Mouse (Mus musculus): ENCODE results near the gene Baiap2. TPM values are rescaled to one million over a fixed set of nuclear protein-coding genes. Genes with fewer than 3 reads are reported as not detected.

The Baiap2 gene
- polyA plus RNA-seq, 1 experiment, result 7.9 TPM

DNA sequence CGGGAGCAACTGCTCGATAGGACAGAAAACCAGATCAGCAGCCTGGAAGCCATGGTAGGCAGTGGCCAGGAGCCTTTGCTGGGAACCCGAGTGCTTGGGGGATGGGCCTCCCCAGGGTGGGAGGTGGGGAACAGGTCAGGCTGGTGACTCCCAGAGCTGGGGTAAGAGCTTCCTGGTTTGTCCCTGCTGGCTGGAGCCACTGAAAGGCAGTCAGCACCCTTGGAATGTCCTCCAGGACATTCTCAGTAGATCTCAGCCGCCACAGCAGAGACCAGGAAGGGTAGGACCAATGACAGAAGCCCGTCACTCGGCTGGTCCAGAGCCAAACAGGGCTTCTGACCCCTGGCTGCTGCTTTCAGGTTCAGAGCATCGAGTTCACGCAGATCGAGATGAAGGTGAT lies 26.9 kb upstream of the Baiap2 start:
- Histone ChIP-seq H3K27ac (ENCODE audit: control insufficient read depth, insufficient read depth, low read depth, low read length, poor library complexity) (no peak overlapping the region), H3K4me1 (ENCODE audit: control insufficient read depth, insufficient read depth, low read length) (peaks cover 9% of the 10 kb centered on the region), H3K4me3 (replicated peaks; ENCODE audit: control insufficient read depth, low read depth, low read length) (no peak overlapping the region)
- 70% methylated on average over 9 of the region's 9 CpGs for WGBS
- TF ChIP-seq POLR2A (IDR thresholded peaks at IDR 0.05; ENCODE audit: borderline replicate concordance, control insufficient read depth, low read depth, low read length), result no peak
- TF ChIP-seq CTCF (IDR thresholded peaks at IDR 0.05; ENCODE audit: control insufficient read depth, insufficient read depth, low read length), result no peak

DNA sequence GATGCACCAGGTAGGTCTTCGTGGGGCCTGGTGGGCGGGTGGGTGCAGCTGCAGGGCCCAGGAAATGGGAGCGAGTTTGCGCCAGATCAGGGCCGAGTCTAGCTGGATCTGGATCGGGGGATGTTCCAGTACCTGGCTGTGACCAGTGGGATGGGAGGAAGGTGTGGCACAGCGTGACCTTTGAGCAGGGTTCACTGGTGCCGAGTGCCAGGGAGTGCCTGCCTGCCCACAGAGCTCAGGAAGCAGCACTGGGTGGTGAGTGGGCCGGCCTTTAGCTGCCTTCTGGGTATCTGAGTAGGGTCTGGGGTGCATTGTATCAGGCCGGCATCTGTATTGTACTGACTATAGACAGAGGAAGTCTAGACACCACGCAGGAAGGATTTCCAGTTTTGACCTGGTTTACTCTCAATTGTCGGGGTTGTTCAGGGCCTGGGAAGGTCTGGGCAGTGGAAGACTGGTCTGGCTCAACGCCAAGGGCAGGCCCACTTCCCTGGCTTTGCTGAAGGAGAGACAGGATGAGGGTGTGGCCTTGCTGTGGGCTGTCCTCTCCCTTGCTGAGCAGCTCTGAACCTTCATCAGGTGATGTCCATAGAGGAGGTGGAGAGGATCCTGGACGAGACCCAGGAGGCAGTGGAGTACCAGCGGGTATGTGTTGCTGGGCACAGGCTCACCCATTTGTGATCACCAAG lies 26.3 kb upstream of the Baiap2 start:
- Histone ChIP-seq H3K4me1 (ENCODE audit: control insufficient read depth, insufficient read depth, low read length) (peaks cover 9% of the 10 kb centered on the region), H3K27ac (ENCODE audit: control insufficient read depth, insufficient read depth, low read depth, low read length, poor library complexity) (no peak overlapping the region), H3K4me3 (replicated peaks; ENCODE audit: control insufficient read depth, low read depth, low read length) (no peak overlapping the region)
- no peak for TF ChIP-seq CTCF (IDR thresholded peaks at IDR 0.05; ENCODE audit: control insufficient read depth, insufficient read depth, low read length)
- no peak for TF ChIP-seq POLR2A (IDR thresholded peaks at IDR 0.05; ENCODE audit: borderline replicate concordance, control insufficient read depth, low read depth, low read length)
- 59% methylated on average over 15 of the region's 15 CpGs for WGBS

DNA sequence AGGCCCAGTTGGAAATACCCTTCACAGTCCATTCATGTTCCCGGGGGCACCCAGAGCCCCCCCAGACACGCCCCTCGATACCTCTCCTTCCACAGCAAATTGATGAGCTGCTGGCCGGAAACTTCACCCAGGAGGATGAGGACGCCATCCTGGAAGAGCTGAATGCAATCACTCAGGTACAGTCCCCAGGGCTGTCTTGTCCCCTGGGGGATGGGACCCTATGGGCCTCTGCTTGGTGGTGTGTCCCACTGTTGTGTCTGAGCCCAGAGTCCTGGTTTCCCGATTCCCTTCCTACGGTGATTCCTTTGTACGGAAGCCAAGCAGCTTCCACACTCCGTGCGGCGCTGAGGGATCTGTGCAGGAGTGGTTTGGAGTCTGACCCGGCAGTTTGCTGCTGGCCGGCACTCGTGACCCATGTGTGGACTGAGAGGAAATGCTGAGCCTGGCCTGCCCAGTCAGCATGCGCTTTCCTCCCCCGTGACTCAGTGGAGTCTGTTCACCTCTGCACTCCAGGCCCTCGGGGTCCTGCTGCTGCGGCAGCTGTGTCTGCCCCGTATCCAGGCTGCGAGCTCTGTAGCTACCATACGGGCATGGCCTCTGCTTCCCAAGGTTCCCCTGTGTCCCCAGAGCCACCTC lies 25.6 kb upstream of the Baiap2 start:
- no peak overlapping the region for H3K27ac ChIP-seq (ENCODE audit: control insufficient read depth, insufficient read depth, low read depth, low read length, poor library complexity)

DNA sequence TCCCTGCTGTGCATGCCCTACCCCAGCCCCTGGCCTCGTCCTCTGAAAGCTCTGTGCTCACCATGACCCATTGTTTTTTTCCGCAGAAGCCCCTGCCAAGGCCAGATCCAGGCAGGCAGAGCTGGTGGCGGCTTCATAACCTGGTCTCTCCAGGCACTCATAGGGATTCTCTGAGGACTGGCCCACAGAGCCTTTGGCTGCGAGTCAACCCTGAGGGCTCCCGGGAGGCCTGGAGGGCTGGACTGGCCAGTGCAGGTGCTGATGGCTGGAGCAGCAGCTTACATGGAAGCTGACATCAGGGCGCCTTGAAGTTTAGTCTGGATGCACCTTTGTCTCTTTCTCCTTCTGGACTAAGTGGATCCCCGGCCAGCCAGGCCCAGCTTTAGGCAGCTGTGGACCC lies 24.0 kb upstream of the Baiap2 start:
- H3K4me1 ChIP-seq (ENCODE audit: control insufficient read depth, insufficient read depth, low read length), result peaks cover 5% of the 10 kb centered on the region
- TF ChIP-seq POLR2A (IDR thresholded peaks at IDR 0.05; ENCODE audit: borderline replicate concordance, control insufficient read depth, low read depth, low read length), result no peak
- TF ChIP-seq CTCF (IDR thresholded peaks at IDR 0.05; ENCODE audit: control insufficient read depth, insufficient read depth, low read length), result no peak
- WGBS, result 87% methylated on average over 7 of the region's 7 CpGs
- H3K27ac ChIP-seq (ENCODE audit: control insufficient read depth, insufficient read depth, low read depth, low read length, poor library complexity), result no peak overlapping the region
- H3K4me3 ChIP-seq (replicated peaks; ENCODE audit: control insufficient read depth, low read depth, low read length), result no peak overlapping the region

More for the DNA sequence above, 25.6 kb upstream of the Baiap2 start:
- H3K4me1 ChIP-seq (ENCODE audit: control insufficient read depth, insufficient read depth, low read length), result peaks cover 9% of the 10 kb centered on the region
- 90% methylated on average over 21 of the region's 21 CpGs for WGBS
- TF ChIP-seq CTCF (IDR thresholded peaks at IDR 0.05; ENCODE audit: control insufficient read depth, insufficient read depth, low read length) (no peak), POLR2A (IDR thresholded peaks at IDR 0.05; ENCODE audit: borderline replicate concordance, control insufficient read depth, low read depth, low read length) (no peak)
- no peak overlapping the region for H3K4me3 ChIP-seq (replicated peaks; ENCODE audit: control insufficient read depth, low read depth, low read length)

DNA sequence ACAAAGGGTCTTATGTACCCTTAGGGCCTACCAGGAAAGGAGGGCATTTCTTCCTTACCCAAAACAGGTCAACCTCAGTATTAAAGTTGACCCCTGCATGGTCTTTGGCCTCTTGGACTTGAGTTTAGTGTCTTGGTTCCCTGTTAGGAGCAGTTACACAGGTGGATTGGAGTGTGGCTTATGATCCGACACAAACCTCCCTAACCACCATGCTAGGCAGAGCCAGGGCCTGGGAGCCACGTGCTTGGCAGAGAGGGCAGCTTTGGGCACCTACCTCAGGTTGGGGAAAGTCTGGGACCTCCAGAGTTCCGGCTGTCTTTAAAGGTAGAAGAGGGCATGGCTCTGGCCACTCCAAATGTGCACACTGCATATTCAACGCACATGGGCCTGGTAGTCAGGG lies 23.1 kb upstream of the Baiap2 start:
- WGBS, result 91% methylated on average over 4 of the region's 4 CpGs
- Histone ChIP-seq H3K4me3 (replicated peaks; ENCODE audit: control insufficient read depth, low read depth, low read length) (no peak overlapping the region), H3K4me1 (ENCODE audit: control insufficient read depth, insufficient read depth, low read length) (peaks cover 3% of the 10 kb centered on the region), H3K27ac (ENCODE audit: control insufficient read depth, insufficient read depth, low read depth, low read length, poor library complexity) (no peak overlapping the region)
- TF ChIP-seq CTCF (IDR thresholded peaks at IDR 0.05; ENCODE audit: control insufficient read depth, insufficient read depth, low read length), result no peak
- TF ChIP-seq POLR2A (IDR thresholded peaks at IDR 0.05; ENCODE audit: borderline replicate concordance, control insufficient read depth, low read depth, low read length), result no peak

DNA sequence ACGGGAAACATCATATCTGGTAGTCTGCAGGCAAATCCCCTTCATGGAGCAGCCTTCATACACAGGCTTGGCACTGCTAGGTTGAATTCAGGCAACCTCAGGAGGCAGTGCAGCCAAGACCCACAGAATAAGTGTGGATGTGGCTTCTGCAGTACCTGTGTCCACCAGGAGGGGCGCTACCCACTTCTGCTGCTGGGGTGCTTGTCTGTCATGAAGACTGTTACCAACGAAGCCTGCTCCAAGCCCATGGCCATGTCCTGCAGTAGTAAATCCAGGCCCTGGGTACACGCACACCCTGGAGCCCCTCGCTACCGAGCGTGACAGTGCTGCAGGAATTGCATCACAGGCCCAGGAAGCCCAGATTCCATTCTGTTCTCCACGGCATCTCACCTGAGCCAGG lies 22.7 kb upstream of the Baiap2 start:
- 62% methylated on average over 8 of the region's 8 CpGs for WGBS
- Histone ChIP-seq H3K4me3 (replicated peaks; ENCODE audit: control insufficient read depth, low read depth, low read length) (no peak overlapping the region), H3K4me1 (ENCODE audit: control insufficient read depth, insufficient read depth, low read length) (peaks cover 2% of the 10 kb centered on the region), H3K27ac (ENCODE audit: control insufficient read depth, insufficient read depth, low read depth, low read length, poor library complexity) (no peak overlapping the region)
- TF ChIP-seq CTCF (IDR thresholded peaks at IDR 0.05; ENCODE audit: control insufficient read depth, insufficient read depth, low read length) (peak; percentile 84), POLR2A (IDR thresholded peaks at IDR 0.05; ENCODE audit: borderline replicate concordance, control insufficient read depth, low read depth, low read length) (no peak)

DNA sequence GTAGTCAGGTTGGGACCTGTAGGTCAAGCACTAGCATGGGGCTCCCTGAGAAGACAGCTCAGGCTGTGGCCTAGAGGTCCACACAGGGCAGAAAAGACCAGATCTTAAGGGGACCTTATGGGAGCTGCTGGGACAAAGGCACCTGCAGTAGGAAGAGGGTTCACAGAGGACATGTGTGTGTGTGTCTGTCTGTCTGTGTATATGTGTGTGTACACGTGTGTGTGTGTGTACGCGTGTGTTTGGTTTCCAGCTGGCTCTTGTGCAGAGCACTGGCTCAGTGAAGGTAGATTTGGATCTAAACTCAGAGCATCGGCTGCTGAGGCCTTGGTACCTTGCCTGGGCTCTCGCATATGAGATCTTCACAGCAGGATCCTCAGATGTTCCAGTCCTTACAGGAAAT lies 21.9 kb upstream of the Baiap2 start:
- Histone ChIP-seq H3K4me1 (ENCODE audit: control insufficient read depth, insufficient read depth, low read length) (no peaks in the 10 kb centered on the region), H3K4me3 (replicated peaks; ENCODE audit: control insufficient read depth, low read depth, low read length) (no peak overlapping the region), H3K27ac (ENCODE audit: control insufficient read depth, insufficient read depth, low read depth, low read length, poor library complexity) (no peak overlapping the region)
- 88% methylated on average over 5 of the region's 5 CpGs for WGBS
- TF ChIP-seq CTCF (IDR thresholded peaks at IDR 0.05; ENCODE audit: control insufficient read depth, insufficient read depth, low read length), result no peak
- no peak for TF ChIP-seq POLR2A (IDR thresholded peaks at IDR 0.05; ENCODE audit: borderline replicate concordance, control insufficient read depth, low read depth, low read length)

DNA sequence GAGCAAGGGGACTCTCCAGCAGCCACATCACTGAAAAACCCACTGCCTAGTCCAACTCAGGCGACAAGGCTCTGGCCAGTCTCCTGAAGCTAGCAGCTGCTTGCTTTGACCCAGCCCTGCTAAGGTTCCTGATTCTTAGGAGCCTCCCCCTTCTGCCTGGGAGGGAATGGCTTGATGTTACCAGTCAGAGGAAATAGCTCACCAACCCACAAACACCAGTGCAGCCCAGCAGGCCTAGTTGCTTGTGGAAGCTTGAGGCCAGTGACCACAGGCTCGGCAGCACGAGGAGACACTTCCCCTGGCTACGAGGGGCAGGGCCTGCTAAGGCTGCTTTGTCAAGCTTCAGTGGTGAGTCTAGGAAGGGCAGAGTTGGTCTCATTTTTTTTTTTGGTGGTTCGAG lies 17.4 kb upstream of the Baiap2 start:
- H3K4me3 ChIP-seq (replicated peaks; ENCODE audit: control insufficient read depth, low read depth, low read length), result no peak overlapping the region
- H3K4me1 ChIP-seq (ENCODE audit: control insufficient read depth, insufficient read depth, low read length), result peaks cover 3% of the 10 kb centered on the region; the same call in 1 of the 2 replicates
- TF ChIP-seq POLR2A (IDR thresholded peaks at IDR 0.05; ENCODE audit: borderline replicate concordance, control insufficient read depth, low read depth, low read length), result no peak
- 7% methylated on average over 5 of the region's 5 CpGs for WGBS
- peak overlapping the region; percentile 43 for H3K27ac ChIP-seq (ENCODE audit: control insufficient read depth, insufficient read depth, low read depth, low read length, poor library complexity)

Measured in bone marrow, adult 2 months (tissue).